Mouse (Mus musculus) c-Kit-positive CD71-positive TER-119-negative erythroid progenitor cells, embryonic 14.5 days (primary cell): ENCODE data around the gene Col4a3.

Experiments used
- DNase-seq: peaks from one replicate; pipeline ENCODE4 v3.0.0-alpha.2; 2013; ENCODE audit warnings: low read depth

The Col4a3 gene

GRCm38 (mm10) chr1:82605856-82606255 is 19.1 kb downstream of the Col4a3 start:
- DNase-seq: no peak

GRCm38 (mm10) chr1:82608646-82609262 is 22.0 kb downstream of the Col4a3 start:
- DNase-seq: no peak

- no peak for DNase-seq
Measured at GRCm38 (mm10) chr1:82612061-82612660, 25.4 kb downstream of the Col4a3 start.

GRCm38 (mm10) chr1:82618001-82618400 is 31.3 kb downstream of the Col4a3 start:
- no peak for DNase-seq

- no peak for DNase-seq
Measured at GRCm38 (mm10) chr1:82618592-82618991, 31.9 kb downstream of the Col4a3 start.

GRCm38 (mm10) chr1:82619981-82620380 is 33.3 kb downstream of the Col4a3 start:
- no peak for DNase-seq

GRCm38 (mm10) chr1:82624934-82625333 is 38.2 kb downstream of the Col4a3 start:
- no peak for DNase-seq

GRCm38 (mm10) chr1:82625474-82625873 is 38.8 kb downstream of the Col4a3 start:
- no peak for DNase-seq

GRCm38 (mm10) chr1:82627652-82628051 is 40.9 kb downstream of the Col4a3 start:
- DNase-seq: no peak

GRCm38 (mm10) chr1:82629495-82629894 is 42.8 kb downstream of the Col4a3 start:
- no peak for DNase-seq

- no peak for DNase-seq
Measured at GRCm38 (mm10) chr1:82631169-82631792, 44.6 kb downstream of the Col4a3 start.

- DNase-seq: no peak
Measured at GRCm38 (mm10) chr1:82634545-82635253, 48.0 kb downstream of the Col4a3 start.

GRCm38 (mm10) chr1:82635254-82635620 is 48.5 kb downstream of the Col4a3 start:
- no peak for DNase-seq

GRCm38 (mm10) chr1:82636321-82636720 is 49.6 kb downstream of the Col4a3 start:
- no peak for DNase-seq

- peak; percentile 59 for DNase-seq
Measured at GRCm38 (mm10) chr1:82637414-82637813, 50.7 kb downstream of the Col4a3 start.

- no peak for DNase-seq
Measured at GRCm38 (mm10) chr1:82638428-82638827, 51.7 kb downstream of the Col4a3 start.

GRCm38 (mm10) chr1:82641316-82641987 is 54.7 kb downstream of the Col4a3 start:
- peak; percentile 56 for DNase-seq

GRCm38 (mm10) chr1:82647989-82648388 is 61.3 kb downstream of the Col4a3 start:
- DNase-seq: peak; percentile 48

- DNase-seq: no peak
Measured at GRCm38 (mm10) chr1:82650868-82651267, 64.1 kb downstream of the Col4a3 start.

GRCm38 (mm10) chr1:82654046-82654445 is 67.3 kb downstream of the Col4a3 start:
- no peak for DNase-seq

- no peak for DNase-seq
Measured at GRCm38 (mm10) chr1:82656452-82656851, 69.7 kb downstream of the Col4a3 start.

GRCm38 (mm10) chr1:82662269-82662668 is 75.5 kb downstream of the Col4a3 start:
- DNase-seq: no peak
